Mouse (Mus musculus) c-Kit-positive CD71-positive TER-119-positive erythroid progenitor cells, embryonic 14.5 days (primary cell): ENCODE data around the gene Btnl6.
"Not testable (repeated sequence)": the region's sequence is repeated elsewhere in the genome, so short reads cannot be mapped to it uniquely, and the experiment has no call there.

ENCODE experiments used
- DNase-seq: peaks from one replicate; pipeline ENCODE4 v3.0.0-alpha.2; 2013; ENCODE audit warnings: low spot score

Btnl6 gene

GRCm38 (mm10) chr17:34497319-34497718, 19.8 kb downstream of the Btnl6 start:
- not testable (repeated sequence) for DNase-seq

GRCm38 (mm10) chr17:34496539-34496938, 20.6 kb downstream of the Btnl6 start:
- DNase-seq, result no peak

GRCm38 (mm10) chr17:34495156-34495555, 22.0 kb downstream of the Btnl6 start:
- DNase-seq, result not testable (repeated sequence)

- DNase-seq, result no peak
Measured at GRCm38 (mm10) chr17:34492796-34493195, 24.4 kb downstream of the Btnl6 start.

GRCm38 (mm10) chr17:34477238-34478013, 39.7 kb downstream of the Btnl6 start, which contains the start of gene Btnl4:
Btnl4 (minus strand) TSS chr17:34477318.
- not testable (repeated sequence) for DNase-seq

GRCm38 (mm10) chr17:34476427-34476826, 40.7 kb downstream of the Btnl6 start:
- no peak for DNase-seq

- DNase-seq, result no peak
Measured at GRCm38 (mm10) chr17:34475060-34475459, 42.1 kb downstream of the Btnl6 start.

GRCm38 (mm10) chr17:34470491-34470890, 46.7 kb downstream of the Btnl6 start:
- no peak for DNase-seq

GRCm38 (mm10) chr17:34465906-34466305, 51.2 kb downstream of the Btnl6 start:
- DNase-seq, result not testable (repeated sequence)

GRCm38 (mm10) chr17:34459255-34459654, 57.9 kb downstream of the Btnl6 start:
- DNase-seq, result no peak
